Mouse (Mus musculus) testis, adult 2 months (tissue): ENCODE results near the gene Noc2l.

ENCODE experiments used
- CTCF ChIP-seq: fragments of 200-500 bp; IDR thresholded peaks from 2 replicates; pipeline ENCODE4 v1.5.1; 2012; ENCODE audit warnings: low read depth, mild to moderate bottlenecking, inconsistent platforms, low read length, moderate library complexity; ENCODE audit not compliant: control insufficient read depth, insufficient read depth, insufficient replicate concordance
- POLR2A ChIP-seq: fragments of 200-500 bp; IDR thresholded peaks from 2 replicates; pipeline ENCODE4 v1.6.1; 2012; ENCODE audit warnings: low read depth, mild to moderate bottlenecking, inconsistent platforms, low read length, moderate library complexity; ENCODE audit not compliant: control insufficient read depth

GRCm38 (mm10) chr4:156197829-156198205 lies 38.0 kb upstream of the Noc2l start:
- TF ChIP-seq CTCF: no peak
- no peak for TF ChIP-seq POLR2A
